Mouse (Mus musculus) bone marrow macrophage, adult 2 months (primary cell): ENCODE measurements around the gene Pigb.

Experiments used
- CTCF ChIP-seq: IDR thresholded peaks from 2 replicates; pipeline ENCODE4 v1.5.1; 2012; ENCODE audit warnings: low read depth, mild to moderate bottlenecking, low read length, moderate library complexity
- POLR2A ChIP-seq: IDR thresholded peaks from 2 replicates; pipeline ENCODE4 v1.6.1; 2012; ENCODE audit warnings: mild to moderate bottlenecking, low read depth, low read length, borderline replicate concordance

DNA sequence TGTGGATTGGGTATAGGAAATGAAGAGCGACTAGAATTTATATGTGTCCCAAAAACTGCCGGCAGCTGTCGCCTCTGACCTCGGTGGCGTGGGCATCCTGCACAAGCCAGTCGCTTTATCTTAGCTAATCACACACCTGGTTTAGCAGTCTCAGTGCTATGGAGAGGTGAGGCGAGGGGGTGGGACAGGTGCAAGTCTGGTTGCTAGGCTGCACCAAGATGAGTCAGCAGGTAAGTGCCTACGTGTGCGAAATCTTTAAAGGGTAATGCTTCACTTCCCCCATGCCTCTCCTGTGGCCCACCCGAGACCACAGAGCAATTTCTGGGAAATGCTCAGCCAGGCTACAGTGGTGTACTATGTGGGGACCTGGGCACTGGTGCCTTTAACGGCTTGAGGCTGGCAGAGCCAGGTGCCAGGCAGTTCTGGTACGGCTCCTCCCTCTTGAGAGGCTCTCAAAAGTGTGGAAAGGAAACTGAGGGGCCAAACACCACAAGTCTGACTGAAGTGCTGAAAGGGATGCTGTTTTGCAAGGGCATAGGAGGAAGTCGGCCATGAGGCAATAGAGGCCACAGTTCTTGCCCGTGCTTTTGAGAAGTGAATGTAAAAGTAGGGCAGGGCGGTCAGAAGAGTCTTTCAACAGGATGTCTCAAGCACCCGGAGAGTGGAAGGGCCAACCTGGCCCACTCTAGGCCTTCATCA is 49.2 kb upstream of the Pigb start:
- TF ChIP-seq POLR2A, result no peak
- no peak for TF ChIP-seq CTCF
